8 mouse cellular contexts compared by ENCODE assay signal in the genomic region with DNA sequence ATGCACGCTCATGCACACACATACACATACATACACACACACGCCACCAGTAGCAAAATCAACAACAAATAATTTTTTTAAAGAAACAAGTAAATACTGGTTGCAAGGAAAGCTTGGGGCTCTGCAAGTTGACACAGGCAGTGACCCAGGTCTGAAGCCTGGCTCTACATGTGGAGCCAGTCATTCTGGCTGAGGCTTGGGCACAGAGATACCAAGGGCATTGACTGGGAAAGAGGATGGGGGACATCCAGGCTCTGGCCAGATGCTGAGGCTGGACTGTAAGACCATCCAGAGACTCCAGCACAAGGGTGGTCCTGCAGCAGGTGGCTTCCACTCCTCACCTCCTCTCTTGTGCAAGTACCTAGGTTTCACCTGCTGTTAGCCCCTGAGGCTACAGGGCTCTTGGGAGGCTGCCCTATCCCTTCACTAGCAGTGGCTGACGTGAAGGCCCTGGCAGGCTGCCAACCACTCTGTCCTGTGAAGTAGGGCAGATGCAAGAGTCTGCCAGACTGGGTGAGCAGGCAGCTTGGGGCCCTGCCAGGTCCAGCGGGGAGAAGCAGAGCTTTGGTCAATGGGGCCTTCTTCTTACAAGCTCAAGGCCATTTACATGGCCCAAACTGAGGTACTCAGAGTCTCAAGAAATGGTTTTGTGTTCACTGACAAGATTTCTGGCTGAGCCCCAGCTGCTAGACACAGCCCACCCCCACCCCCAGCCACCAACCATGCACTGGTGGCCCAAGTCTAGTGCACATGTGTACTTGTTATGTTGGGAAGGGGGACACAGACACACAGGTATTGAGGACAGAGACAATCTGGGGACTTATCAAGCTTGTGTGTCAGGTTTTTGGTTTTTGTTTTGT. TPM values are rescaled to one million over a fixed set of nuclear protein-coding genes. Genes with fewer than 3 reads are reported as not detected.
DNase-seq lines count a peak whose midpoint lies in the region; ATAC-seq and TF ChIP-seq lines count a peak whose summit lies in the region.

No protein-coding gene starts in this region.

- WGBS in lung, embryonic 14.5 days = 44% methylated on average over 4 of the region's 4 CpGs

- ATAC-seq in cerebellum, adult (ENCODE audit: insufficient number of reproducible peaks, low FRiP score, low TSS enrichment) = 0 out of 2 replicates have a peak, but pooled peaks have one; percentile 53
- peak; percentile 95 for ATAC-seq in lung, embryonic 14.5 days (ENCODE audit: insufficient read depth)

- peak; percentile 27 for DNase-seq in CD4-positive helper T cell, adult 2 months (ENCODE audit: low read depth, low spot score)
- DNase-seq in forelimb bud, embryonic 11.5 days (ENCODE audit: low read depth, low spot score) = peak; percentile 27
- DNase-seq in heart, postnatal 14 days = peak; percentile 91 to 94
- peak; percentile 84 to 88 for DNase-seq in layer of hippocampus, adult 2 months (ENCODE audit: low spot score in 2 of 2)
- peak; percentile 95 for DNase-seq in lung, embryonic 14.5 days
- DNase-seq in right cerebral cortex, adult 18-20 months = peak; percentile 91
- DNase-seq in yolk sac, embryonic 10.5 days (ENCODE audit: low spot score) = no peak

- H3K4me1 ChIP-seq in lung, embryonic 14.5 days (ENCODE audit: insufficient read depth) = peaks cover 26% of the 10 kb centered on the region

- intact Hi-C loops in heart, postnatal 14 days (cut with DNase I) = no loop called here

- H3K9me3 ChIP-seq in lung, embryonic 14.5 days (ENCODE audit: low read depth, low read length) = no peaks in the 10 kb centered on the region

- no peaks in the 10 kb centered on the region for H3K27me3 ChIP-seq in lung, embryonic 14.5 days (ENCODE audit: insufficient read depth, low read length)

- peak overlapping the region; percentile 51 for H3K27ac ChIP-seq in layer of hippocampus, adult 2 months
- H3K27ac ChIP-seq in lung, embryonic 14.5 days (ENCODE audit: low read depth) = peak overlapping the region; percentile 82

- no peak for TF ChIP-seq CTCF in layer of hippocampus, adult 2 months (conservative IDR thresholded peaks at IDR 0.05)
- no peak for TF ChIP-seq CTCF in lung, embryonic 14.5 days (IDR thresholded peaks at IDR 0.05; ENCODE audit: low read depth)

- no peak overlapping the region for H3K4me2 ChIP-seq in lung, embryonic 14.5 days

- no peaks in the 10 kb centered on the region for H3K36me3 ChIP-seq in lung, embryonic 14.5 days (ENCODE audit: insufficient read depth)

- no peak overlapping the region for H3K4me3 ChIP-seq in layer of hippocampus, adult 2 months
- no peak overlapping the region for H3K4me3 ChIP-seq in lung, embryonic 14.5 days (ENCODE audit: low read depth, low read length)

- H3K9ac ChIP-seq in lung, embryonic 14.5 days = no peak overlapping the region

RNA-seq across cellular contexts. Expression of a gene that starts 46.9 kb away (rescaled TPM):
- not detected for total RNA-seq in heart, postnatal 14 days (2021)
- not detected for total RNA-seq in layer of hippocampus, adult 2 months (2021)
- polyA plus RNA-seq in lung, embryonic 14.5 days (2014; fragmentation: Nextera tagmentation; extraction: Ambion mirVana) = not detected in 2 replicates

RNA-seq across cellular contexts. Expression of a gene that starts 56.4 kb away (rescaled TPM):
- not detected for total RNA-seq in heart, postnatal 14 days (2021)
- total RNA-seq in layer of hippocampus, adult 2 months (2021) = not detected
- not detected in 2 replicates for polyA plus RNA-seq in lung, embryonic 14.5 days (2014; fragmentation: Nextera tagmentation; extraction: Ambion mirVana)
